Mouse (Mus musculus) layer of hippocampus, adult 8-10 months (tissue): ENCODE measurements around the gene Sprn. TPM values are rescaled to one million over a fixed set of nuclear protein-coding genes. Genes with fewer than 3 reads are reported as not detected.
"Not testable (repeated sequence)": the region's sequence is repeated elsewhere in the genome, so short reads cannot be mapped to it uniquely, and the experiment has no call there.

Experiments
- DNase-seq, 2 experiments: peaks; one replicate each; pipeline ENCODE4 v3.0.0; 2022; ENCODE audit warnings: low spot score in 2 of 2
- total RNA-seq, 4 experiments: library from RNA; stranded (reverse); gene quantifications; 2 replicates each; pipeline ENCODE4 v1.2.4; 2022

Gene Sprn
- total RNA-seq, 4 experiments from 2014 or later = 149 to 157 (median 151) TPM

DNA sequence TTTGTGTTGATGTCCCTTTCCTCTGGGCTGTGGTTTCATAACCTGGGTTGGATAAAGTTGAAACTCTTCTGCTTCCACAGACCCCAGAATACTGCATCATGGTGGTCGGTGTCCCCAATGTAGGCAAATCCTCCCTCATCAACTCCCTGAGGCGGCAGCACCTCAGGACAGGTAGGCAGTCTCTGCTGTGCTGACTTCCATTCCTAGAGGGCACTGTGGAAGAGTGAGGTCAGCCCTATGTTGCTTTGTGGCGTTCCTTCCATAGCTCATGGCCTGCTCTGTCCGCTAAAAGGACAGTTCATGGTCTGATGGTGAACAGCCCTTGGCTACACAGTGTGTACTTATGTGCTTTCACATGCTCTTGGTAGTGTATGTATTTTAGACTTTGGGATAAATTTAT lies 10.1 kb downstream of the Sprn start:
- DNase-seq = no peak

DNA sequence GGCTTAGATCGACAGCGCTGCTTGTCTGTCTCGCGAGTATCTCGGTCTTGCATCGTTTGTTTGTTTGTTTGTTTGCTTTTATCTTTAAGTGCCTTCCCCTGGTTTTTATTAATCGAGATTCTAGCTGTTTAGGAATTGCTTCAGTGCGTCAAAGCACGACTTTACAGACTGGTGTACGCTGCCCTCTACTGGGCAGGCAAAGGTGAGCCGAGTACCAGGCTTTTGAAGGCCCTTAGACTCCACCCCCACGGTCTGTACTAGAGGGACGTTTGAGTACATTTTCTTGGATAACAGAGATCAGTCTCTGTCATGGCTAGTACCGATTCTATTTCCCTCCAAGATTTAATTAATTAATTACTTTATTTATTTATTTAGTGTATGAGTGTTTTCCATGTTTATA lies 13.3 kb downstream of the Sprn start:
- DNase-seq = peak in 1 of 2 experiments; percentile 68

- DNase-seq = no peak
These were observed 16.7 kb downstream of the Sprn start for GRCm38 (mm10) chr7:140138021-140138310.

DNA sequence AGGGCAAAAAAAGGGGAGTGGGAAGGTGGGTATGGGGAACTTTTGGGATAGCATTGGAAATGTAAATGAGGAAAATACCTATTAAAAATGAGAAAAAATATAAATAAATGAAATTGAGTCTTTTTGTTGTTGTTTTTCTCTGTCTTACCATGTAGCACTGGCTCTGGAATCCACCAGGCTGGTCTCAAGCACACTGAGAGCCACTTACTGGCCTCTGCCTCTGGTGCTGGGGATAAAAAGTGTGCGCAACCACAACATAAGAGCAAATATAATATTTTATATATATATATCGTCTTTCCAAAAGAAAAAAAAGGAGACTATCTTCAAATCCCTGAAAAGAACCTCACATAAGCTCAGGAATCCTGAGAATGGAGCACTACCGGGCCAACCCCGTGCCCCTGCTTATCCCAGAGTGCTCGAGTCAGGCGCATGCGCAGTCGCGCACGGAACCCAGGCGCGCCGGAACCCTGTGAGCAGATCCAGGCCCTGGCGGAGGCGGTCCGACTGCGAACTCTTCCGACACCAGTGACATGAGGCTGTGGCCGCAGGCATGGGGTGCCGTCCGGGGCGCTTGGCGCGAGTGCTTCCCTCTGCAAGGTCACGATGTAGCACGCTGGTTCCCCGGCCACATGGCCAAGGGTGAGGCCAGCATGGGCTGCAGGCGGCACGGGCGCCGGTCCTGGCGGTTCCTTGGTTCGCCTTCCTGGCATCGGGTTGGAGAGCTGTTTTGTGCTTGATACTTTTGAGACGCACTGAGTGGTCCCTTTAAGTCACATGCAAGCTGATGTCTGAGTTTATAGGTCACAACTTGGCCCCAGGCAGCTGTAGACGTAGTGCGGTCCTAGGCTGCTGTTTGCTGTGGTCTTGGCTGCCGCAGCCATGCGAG lies 17.3 kb downstream of the Sprn start, which contains the start of gene Mtg1:
Mtg1 (plus strand) TSS at position 430 of the 886 bp plus-strand sequence.
- peak; percentile 94 to 99 for DNase-seq

- no peak for DNase-seq
These were observed 19.4 kb downstream of the Sprn start for GRCm38 (mm10) chr7:140135106-140135770.

DNA sequence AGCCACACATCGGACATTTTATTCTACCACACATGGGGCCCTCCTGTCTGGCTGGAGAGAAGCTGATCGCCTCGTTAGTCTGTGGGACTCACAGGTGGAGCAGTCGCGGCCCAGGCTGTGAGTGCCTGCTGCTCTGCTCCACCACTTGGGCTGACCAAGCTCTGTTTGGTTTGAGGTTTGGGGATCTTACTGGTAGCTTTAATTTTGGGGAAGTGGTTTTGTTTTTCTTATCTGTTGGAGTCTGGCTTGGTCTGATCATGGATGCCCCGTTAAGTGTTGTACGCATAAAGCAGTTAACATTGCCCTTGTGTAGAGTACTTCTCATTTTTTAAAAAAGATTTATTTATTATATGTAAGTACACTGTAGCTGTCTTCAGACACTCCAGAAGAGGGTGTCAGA lies 20.6 kb downstream of the Sprn start:
- DNase-seq = not testable (repeated sequence)

GRCm38 (mm10) chr7:140132184-140132583 lies 22.5 kb downstream of the Sprn start:
- not testable (repeated sequence) for DNase-seq

- DNase-seq = no peak
These were observed 26.8 kb downstream of the Sprn start for GRCm38 (mm10) chr7:140127911-140128310.

- no peak for DNase-seq
These were observed 27.7 kb downstream of the Sprn start for GRCm38 (mm10) chr7:140126934-140127333.

DNA sequence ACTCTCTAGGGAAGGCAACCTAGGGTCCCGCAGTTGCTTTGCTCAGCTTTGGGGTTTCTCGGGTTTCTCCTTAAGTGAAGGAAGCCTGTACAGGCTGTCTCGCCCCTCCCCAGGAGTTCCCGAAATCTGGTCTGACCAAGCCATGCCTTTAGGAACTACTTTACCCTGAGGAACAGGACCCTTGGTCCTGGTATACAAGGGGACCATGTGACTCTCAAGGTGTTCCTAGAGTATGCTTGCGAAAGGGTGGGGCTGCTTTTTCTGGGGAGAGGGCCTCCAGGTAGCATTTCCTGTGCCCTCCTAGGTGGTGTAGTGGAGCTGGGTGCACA lies 28.7 kb downstream of the Sprn start:
- no peak for DNase-seq

GRCm38 (mm10) chr7:140125278-140126021 lies 29.2 kb downstream of the Sprn start:
- peak; percentile 79 to 86 for DNase-seq

DNA sequence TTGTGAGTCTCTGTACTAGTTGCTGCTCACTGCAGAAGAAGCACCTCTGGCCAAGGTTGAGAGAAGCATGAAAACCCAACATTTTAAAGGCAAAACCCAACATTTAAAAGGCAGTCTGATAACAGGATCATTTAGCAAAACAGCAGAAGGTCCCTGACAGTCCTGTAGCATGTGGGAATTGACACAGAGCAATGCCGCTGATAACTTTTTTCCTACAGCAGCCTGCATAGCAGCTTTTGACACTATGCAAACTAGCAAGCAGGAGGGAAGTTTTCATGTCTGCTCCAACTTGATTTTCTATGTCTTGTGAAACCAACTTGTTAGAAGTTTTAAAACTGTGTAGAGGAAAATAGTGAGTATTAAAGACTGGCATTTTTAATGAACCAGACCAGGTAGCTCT lies 30.3 kb downstream of the Sprn start:
- no peak for DNase-seq

DNA sequence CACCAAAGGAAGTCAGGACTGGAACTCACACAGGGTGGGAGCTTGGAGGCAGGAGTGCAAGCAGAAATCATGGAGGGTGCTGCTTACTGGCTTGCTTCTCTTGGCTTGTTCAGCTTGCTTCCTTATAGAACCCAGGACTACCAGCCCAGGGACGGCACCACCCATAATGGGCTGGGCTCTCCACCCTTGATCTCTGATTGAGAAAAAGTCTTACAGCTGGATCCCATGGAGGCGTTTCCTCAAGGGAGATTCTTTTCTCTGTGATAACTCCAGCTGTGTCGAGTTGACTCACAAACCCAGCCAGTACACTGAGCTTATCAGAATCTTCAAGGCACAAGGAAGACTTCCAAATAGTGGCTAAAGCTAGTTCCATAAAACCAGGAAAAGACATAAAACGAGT lies 31.9 kb downstream of the Sprn start:
- DNase-seq = no peak

GRCm38 (mm10) chr7:140121338-140121910 lies 33.3 kb downstream of the Sprn start:
- no peak for DNase-seq

- no peak for DNase-seq
These were observed 34.2 kb downstream of the Sprn start for GRCm38 (mm10) chr7:140120484-140120883.

DNA sequence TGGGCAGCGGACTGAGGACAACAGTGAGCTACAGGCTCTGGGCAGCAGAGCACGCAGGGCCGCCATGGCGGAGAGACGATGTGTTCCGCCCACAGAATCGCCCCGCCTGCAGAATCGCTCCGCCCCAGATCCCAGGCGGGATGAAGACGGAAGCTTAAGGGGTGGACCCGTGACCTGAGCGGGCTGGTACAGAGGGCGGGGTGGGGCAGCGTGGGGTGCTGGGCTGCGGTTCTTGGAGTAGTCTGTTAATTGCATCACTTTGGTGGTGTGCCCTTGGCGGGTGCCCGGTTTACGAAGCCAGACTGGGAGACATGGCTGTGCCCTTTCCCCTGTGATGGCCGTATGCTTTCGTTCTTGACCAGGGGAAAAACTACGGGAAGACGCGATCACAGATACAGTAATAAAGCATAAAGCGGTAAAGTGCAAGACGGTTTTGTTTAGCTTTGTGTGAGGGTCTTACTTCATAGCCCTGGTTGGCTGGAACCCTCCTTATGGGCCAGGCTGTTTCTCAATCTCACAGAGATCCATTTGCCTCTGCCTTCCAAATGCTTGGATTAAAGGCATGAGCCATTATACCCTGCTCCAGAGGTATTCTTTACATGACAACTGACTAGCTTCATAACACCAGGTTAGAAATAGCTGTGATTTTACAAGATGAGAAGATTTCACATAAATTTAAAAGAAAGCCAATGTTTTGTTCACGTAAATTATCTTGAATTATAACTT lies 38.2 kb downstream of the Sprn start, which contains the start of gene Echs1:
Echs1 (minus strand) TSS at position 148 of the 726 bp plus-strand sequence.
- DNase-seq = peak; percentile 84 to 85

DNA sequence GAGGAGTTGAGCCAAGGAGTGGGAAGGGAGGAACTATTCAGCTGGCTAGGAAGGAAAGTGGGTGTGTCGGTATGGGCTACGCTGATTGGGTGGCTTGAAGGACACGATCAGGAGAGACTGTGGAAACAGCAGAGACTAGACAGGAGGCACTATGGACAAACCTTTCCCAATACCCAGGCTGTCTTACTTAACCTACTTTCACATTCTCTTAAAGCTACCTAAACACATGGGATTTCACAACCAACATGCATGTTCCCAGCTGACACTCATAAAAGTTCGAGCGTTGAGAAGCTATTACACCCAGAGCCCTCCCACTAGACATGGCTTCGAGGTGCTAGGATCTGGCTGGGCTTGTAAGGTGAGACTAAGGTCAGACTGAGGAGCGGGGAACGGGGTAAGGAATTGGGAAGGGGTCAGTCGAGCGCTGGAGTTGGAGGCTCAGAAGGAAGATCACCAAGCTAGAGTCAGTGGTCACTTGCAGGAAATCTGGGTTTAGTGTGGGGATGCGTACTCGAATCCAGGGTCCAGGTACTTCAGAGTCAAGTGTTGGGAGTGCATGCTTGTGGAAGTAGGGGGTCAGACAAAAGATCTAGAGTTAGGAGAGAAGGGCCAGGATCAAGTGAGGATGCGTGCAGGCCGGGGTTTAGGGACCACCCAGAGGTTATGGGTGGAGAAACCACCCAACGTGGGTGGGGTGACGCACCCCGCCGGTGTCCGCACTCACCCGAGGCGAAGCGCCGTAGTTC lies 38.9 kb downstream of the Sprn start, which contains the start of gene Paox:
Paox (plus strand) TSS at position 217 of the 746 bp plus-strand sequence.
- peak; percentile 51 to 53 for DNase-seq

- no peak for DNase-seq
These were observed 42.7 kb downstream of the Sprn start for GRCm38 (mm10) chr7:140111943-140112342.

- no peak for DNase-seq
These were observed 50.7 kb downstream of the Sprn start for GRCm38 (mm10) chr7:140104009-140104408.
